Mouse (Mus musculus): ENCODE measurements around the gene Kcnn4. TPM values are rescaled to one million over a fixed set of nuclear protein-coding genes. Genes with fewer than 3 reads are reported as not detected.

Gene Kcnn4
- polyA plus RNA-seq, 1 experiment, result 1.9 TPM

DNA sequence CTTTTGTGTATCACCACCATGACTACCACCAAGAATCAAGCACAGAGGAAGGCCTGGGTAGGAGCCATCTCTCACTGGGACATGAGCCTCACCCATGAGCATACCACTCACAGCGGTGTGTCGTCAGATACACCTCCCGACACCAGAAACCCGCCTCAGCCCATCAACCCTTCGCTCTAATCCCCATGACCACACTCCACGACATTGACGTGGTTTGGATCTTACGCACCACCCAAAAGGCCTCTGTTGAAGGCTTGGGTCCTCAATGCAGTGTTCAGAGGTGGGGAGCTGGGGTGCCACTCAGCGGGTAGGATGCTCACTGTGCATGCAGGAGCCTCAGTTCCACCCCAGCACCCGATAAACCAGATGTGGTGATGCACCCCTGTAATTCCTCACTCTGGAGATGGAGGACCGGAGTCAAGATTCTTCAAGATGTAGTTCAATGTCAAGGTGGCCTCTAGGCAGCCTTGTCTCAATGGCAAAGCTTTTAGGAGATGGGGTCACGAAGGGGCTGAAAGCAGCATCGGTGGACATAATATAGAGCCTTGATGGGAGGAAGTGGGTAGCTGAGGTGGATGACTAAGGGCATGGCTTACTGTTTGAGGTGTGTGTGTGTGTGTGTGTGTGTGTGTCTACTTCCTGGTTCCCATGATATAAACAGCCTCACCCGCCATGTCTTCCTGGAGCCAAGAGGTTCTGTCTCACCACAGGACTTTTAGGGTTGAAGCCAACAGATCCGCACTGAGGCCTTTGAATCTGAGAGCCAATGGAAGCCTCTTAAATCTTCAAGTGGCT, 60.7 kb downstream of the Kcnn4 start:
- H3K27ac ChIP-seq (ENCODE audit: insufficient read depth, low read length), result no peak overlapping the region
- no peaks in the 10 kb centered on the region for H3K4me1 ChIP-seq (ENCODE audit: control insufficient read depth, insufficient read depth, low read length)
- no peak for TF ChIP-seq CTCF (IDR thresholded peaks at IDR 0.05; ENCODE audit: borderline replicate concordance, insufficient read depth, low read length)
- no peak for TF ChIP-seq POLR2A (IDR thresholded peaks at IDR 0.05; ENCODE audit: low read depth, low read length)

GRCm38 (mm10) chr7:24431713-24432112, 61.6 kb downstream of the Kcnn4 start:
- no peak for TF ChIP-seq POLR2A (IDR thresholded peaks at IDR 0.05; ENCODE audit: low read depth, low read length)
- TF ChIP-seq CTCF (IDR thresholded peaks at IDR 0.05; ENCODE audit: borderline replicate concordance, insufficient read depth, low read length), result no peak
- H3K4me3 ChIP-seq (ENCODE audit: insufficient read depth, low read length), result no peak overlapping the region
- no peaks in the 10 kb centered on the region for H3K4me1 ChIP-seq (ENCODE audit: control insufficient read depth, insufficient read depth, low read length)
- no peak overlapping the region for H3K27ac ChIP-seq (ENCODE audit: insufficient read depth, low read length)

More for the DNA sequence above, 60.7 kb downstream of the Kcnn4 start:
- H3K4me3 ChIP-seq (ENCODE audit: insufficient read depth, low read length), result no peak overlapping the region

DNA sequence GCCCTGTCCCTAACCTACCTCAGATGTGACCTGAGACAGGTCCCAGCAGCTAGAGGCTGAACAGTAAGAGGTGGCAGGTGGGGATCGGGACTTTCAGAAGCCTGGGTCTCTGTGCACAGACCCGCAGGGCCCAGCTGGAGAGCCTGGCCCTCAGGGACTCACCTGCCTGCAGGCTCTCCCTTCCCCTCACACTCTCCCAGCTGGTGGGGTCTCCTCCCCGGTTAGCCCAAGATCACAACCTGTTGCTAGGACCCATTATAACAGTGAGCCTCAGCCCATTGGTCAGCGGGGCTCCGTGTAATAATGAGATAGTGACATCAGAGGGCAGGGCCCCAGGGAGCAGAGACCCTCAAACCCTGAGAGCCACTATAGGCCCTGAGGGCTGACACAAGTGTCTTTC, 65.2 kb downstream of the Kcnn4 start:
- no peak for TF ChIP-seq CTCF (IDR thresholded peaks at IDR 0.05; ENCODE audit: borderline replicate concordance, insufficient read depth, low read length)
- no peak for TF ChIP-seq POLR2A (IDR thresholded peaks at IDR 0.05; ENCODE audit: low read depth, low read length)
- H3K4me3 ChIP-seq (ENCODE audit: insufficient read depth, low read length), result no peak overlapping the region
- 0 out of 2 replicates have a peak, but pooled peaks cover 3% of the 10 kb centered on the region for H3K4me1 ChIP-seq (ENCODE audit: control insufficient read depth, insufficient read depth, low read length)
- no peak overlapping the region for H3K27ac ChIP-seq (ENCODE audit: insufficient read depth, low read length)

Other genes with a start within 250 kb of the Kcnn4 start
- 5.8 and 6.0 TPM in 2 replicates for gene Zfp235, start 236.1 kb upstream of the Kcnn4 start, polyA plus RNA-seq (2011; ENCODE audit: insufficient read length, low read depth, missing spikeins)
- gene Zfp114, start 195.2 kb upstream of the Kcnn4 start, polyA plus RNA-seq (2011; ENCODE audit: insufficient read length, low read depth, missing spikeins), result 1.0 and 2.5 TPM in 2 replicates
- gene Zfp111, start 158.8 kb upstream of the Kcnn4 start, polyA plus RNA-seq (2011; ENCODE audit: insufficient read length, low read depth, missing spikeins), result 12.4 and 14.0 TPM in 2 replicates
- gene Zfp109, start 132.7 kb upstream of the Kcnn4 start, polyA plus RNA-seq (2011; ENCODE audit: insufficient read length, low read depth, missing spikeins), result 3.6 and 3.7 TPM in 2 replicates
- 2.8 and 3.0 TPM in 2 replicates for gene Zfp108, start 115.5 kb upstream of the Kcnn4 start, polyA plus RNA-seq (2011; ENCODE audit: insufficient read length, low read depth, missing spikeins)
- 6.5 and 13.4 TPM in 2 replicates for gene Zfp93, start 99.8 kb upstream of the Kcnn4 start, polyA plus RNA-seq (2011; ENCODE audit: insufficient read length, low read depth, missing spikeins)
- 11.7 and 14.8 TPM in 2 replicates for gene Zfp61, start 69.0 kb upstream of the Kcnn4 start, polyA plus RNA-seq (2011; ENCODE audit: insufficient read length, low read depth, missing spikeins)
- 3.8 and 4.4 TPM in 2 replicates for gene Zfp94, start 53.6 kb upstream of the Kcnn4 start, polyA plus RNA-seq (2011; ENCODE audit: insufficient read length, low read depth, missing spikeins)
- gene Tescl, start 36.3 kb upstream of the Kcnn4 start, polyA plus RNA-seq (2011; ENCODE audit: insufficient read length, low read depth, missing spikeins), result not detected in 2 replicates
- gene Lypd5, start 21.1 kb upstream of the Kcnn4 start, polyA plus RNA-seq (2011; ENCODE audit: insufficient read length, low read depth, missing spikeins), result not detected in 2 replicates
- gene Smg9, start 29.4 kb downstream of the Kcnn4 start, polyA plus RNA-seq (2011; ENCODE audit: insufficient read length, low read depth, missing spikeins), result 14.8 and 18.1 TPM in 2 replicates
- gene Irgc1, start 82.0 kb downstream of the Kcnn4 start, polyA plus RNA-seq (2011; ENCODE audit: insufficient read length, low read depth, missing spikeins), result not detected in 2 replicates
- 35.2 and 70.2 TPM in 2 replicates for gene Plaur, start 92.2 kb downstream of the Kcnn4 start, polyA plus RNA-seq (2011; ENCODE audit: insufficient read length, low read depth, missing spikeins)
- 1.2 and 3.3 TPM in 2 replicates for gene Cadm4, start 111.8 kb downstream of the Kcnn4 start, polyA plus RNA-seq (2011; ENCODE audit: insufficient read length, low read depth, missing spikeins)
- 5.6 and 8.9 TPM in 2 replicates for gene Zfp428, start 136.7 kb downstream of the Kcnn4 start, polyA plus RNA-seq (2011; ENCODE audit: insufficient read length, low read depth, missing spikeins)
- gene AC161166.1, start 142.2 kb downstream of the Kcnn4 start, polyA plus RNA-seq (2011; ENCODE audit: insufficient read length, low read depth, missing spikeins), result not detected in 2 replicates
- 17.6 and 21.7 TPM in 2 replicates for gene Irgq, start 160.4 kb downstream of the Kcnn4 start, polyA plus RNA-seq (2011; ENCODE audit: insufficient read length, low read depth, missing spikeins)
- not detected in 2 replicates for gene Pinlyp, start 175.9 kb downstream of the Kcnn4 start, polyA plus RNA-seq (2011; ENCODE audit: insufficient read length, low read depth, missing spikeins)
- gene Xrcc1, start 176.0 kb downstream of the Kcnn4 start, polyA plus RNA-seq (2011; ENCODE audit: insufficient read length, low read depth, missing spikeins), result 33.3 and 41.3 TPM in 2 replicates
- 11.3 and 16.2 TPM in 2 replicates for gene Ethe1, start 217.3 kb downstream of the Kcnn4 start, polyA plus RNA-seq (2011; ENCODE audit: insufficient read length, low read depth, missing spikeins)
- gene Zfp575, start 217.4 kb downstream of the Kcnn4 start, polyA plus RNA-seq (2011; ENCODE audit: insufficient read length, low read depth, missing spikeins), result 2.3 and 2.6 TPM in 2 replicates
- 0.76 and 0.97 TPM in 2 replicates for gene Phldb3, start 240.5 kb downstream of the Kcnn4 start, polyA plus RNA-seq (2011; ENCODE audit: insufficient read length, low read depth, missing spikeins)

All from embryonic fibroblast, embryonic 13.5 days (primary cell).